Mouse (Mus musculus) hematopoietic multipotent progenitor cell, adult 10-12 weeks (in vitro differentiated cells): Measurements from ENCODE around the gene Lrmp. TPM values are rescaled to one million over a fixed set of nuclear protein-coding genes. Genes with fewer than 3 reads are reported as not detected.

Source experiments
- polyA plus RNA-seq: library from polyadenylated mRNA; stranded (reverse); fragments of >175 nt; gene quantifications from 2 replicates; pipeline ENCODE4 v1.2.3, GENCODE M21; 2012; ENCODE audit warnings: low replicate concordance

Lrmp gene
- 113 and 193 TPM in 2 replicates for polyA plus RNA-seq

DNA sequence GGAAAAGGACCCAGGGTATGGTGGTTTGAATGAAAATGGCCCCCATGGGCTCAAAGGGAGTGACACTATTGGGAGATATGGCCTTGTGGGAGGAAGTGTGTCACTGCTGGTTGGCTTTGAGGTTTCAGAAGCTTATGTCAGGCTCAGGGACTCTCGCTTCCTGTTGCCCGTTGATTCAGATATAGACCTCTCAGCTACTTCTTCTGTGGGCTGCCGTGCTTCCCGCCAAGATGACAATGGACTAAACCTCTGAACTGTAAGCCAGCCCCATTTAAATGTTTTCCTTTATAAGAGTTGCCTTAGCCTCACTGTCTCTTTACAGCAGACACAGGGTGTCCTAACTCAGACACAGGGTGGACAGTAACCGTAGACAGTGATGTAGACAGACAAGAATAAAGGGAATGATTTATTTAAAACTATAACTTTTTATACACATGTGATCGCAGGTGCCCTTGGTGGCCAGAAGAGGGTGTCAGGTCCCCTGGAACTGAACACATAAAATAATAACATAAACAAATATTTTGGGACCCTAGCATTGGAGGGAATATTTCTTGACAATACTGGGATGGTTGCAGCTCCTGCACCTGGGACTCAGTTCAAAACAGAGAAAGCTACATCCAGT, at the start of gene Lrmp:
TSS of gene Lrmp (plus strand) at position 178 of the 622 bp plus-strand sequence.

GRCm38 (mm10) chr6:145075548-145076224, 39.8 kb upstream of the Lrmp start, which contains the start of gene Bcat1:
TSS of gene Bcat1 (minus strand) at chr6:145076184.

DNA sequence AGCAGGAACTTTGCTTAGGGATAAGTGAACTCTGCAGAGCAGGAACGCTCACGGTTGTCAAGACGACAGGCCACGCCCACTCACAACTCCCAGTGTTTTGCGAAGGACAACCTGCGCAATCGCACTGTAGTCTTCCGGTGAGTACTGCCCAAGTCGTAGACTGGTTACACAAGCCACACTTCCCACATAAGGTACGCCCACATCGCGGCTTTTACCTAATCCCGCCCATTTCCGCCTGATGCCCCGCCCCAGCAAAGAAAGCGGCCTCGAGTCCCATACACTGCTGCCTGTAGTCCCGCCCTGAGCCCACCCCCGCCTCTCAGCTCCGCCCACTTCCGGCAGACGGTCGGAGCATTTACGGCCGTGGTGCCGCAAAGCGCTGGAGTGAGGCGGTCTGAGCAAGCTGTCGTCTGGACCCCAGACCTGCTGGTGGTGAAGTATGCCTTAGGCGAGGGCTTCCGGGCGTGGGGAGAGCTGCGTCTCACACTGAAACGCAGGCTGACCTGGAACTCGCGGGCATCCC, 95.4 kb downstream of the Lrmp start, which contains the start of the genes Casc1 and Etfrf1:
TSS of gene Casc1 (minus strand) at position 190 of the 523 bp plus-strand sequence.
TSS of gene Etfrf1 (plus strand) at position 319 of the 523 bp plus-strand sequence.

Other genes starting within 250 kb of the Lrmp start
- 0.37 and 0.92 TPM in 2 replicates for gene Bcat1, start 39.5 kb upstream of the Lrmp start, polyA plus RNA-seq
- 0.04 and 0.05 TPM in 2 replicates for gene Casc1, start 95.4 kb downstream of the Lrmp start, polyA plus RNA-seq
- 1.00 and 1.4 TPM in 2 replicates for gene Etfrf1, start 95.5 kb downstream of the Lrmp start, polyA plus RNA-seq
- gene Kras, start 134.6 kb downstream of the Lrmp start, polyA plus RNA-seq: 32.6 and 66.5 TPM in 2 replicates